Mouse (Mus musculus) neural tube, embryonic 13.5 days (tissue): ENCODE measurements at regions not wholly inside any gene's neighbourhood (a gene's known extent, or its start where the extent isn't known, plus 50 kb on each side); places are given as distances from the start of the nearest gene placed in this dataset.
"Not testable (repeated sequence)": the region's sequence is repeated elsewhere in the genome, so short reads cannot be mapped to it uniquely, and the experiment has no call there.

Experiments
- ATAC-seq: fragments of 200-750 bp; cut with Nextera tagmentation; 2 replicates; pipeline ENCODE4 v1.8.0; 2017; ENCODE audit warnings: low read depth, mild to moderate bottlenecking, moderate TSS enrichment, moderate library complexity
- H3K27ac ChIP-seq: fragments of 300-500 bp; sonication (generic); replicated peaks from 2 replicates; pipeline ENCODE4 v1.5.1; 2015; ENCODE audit warnings: moderate library complexity, mild to moderate bottlenecking, inconsistent platforms
- H3K27me3 ChIP-seq: fragments of 300-500 bp; sonication (generic); 2 replicates; pipeline ENCODE4 v1.6.1; 2015; ENCODE audit warnings: mild to moderate bottlenecking, inconsistent platforms
- H3K36me3 ChIP-seq: fragments of 300-500 bp; sonication (generic); 2 replicates; pipeline ENCODE4 v1.6.1; 2015; ENCODE audit warnings: mild to moderate bottlenecking, inconsistent platforms
- H3K4me1 ChIP-seq: fragments of 300-500 bp; sonication (generic); replicated peaks from 2 replicates; pipeline ENCODE4 v1.6.1; 2015; ENCODE audit warnings: inconsistent platforms
- H3K4me2 ChIP-seq: fragments of 300-500 bp; sonication (generic); 2 replicates; pipeline ENCODE4 v1.6.1; 2015; ENCODE audit warnings: inconsistent platforms, mild to moderate bottlenecking, moderate library complexity
- H3K4me3 ChIP-seq: fragments of 300-500 bp; sonication (generic); 2 replicates; pipeline ENCODE4 v1.5.1; 2015; ENCODE audit warnings: mild to moderate bottlenecking, inconsistent platforms
- H3K9ac ChIP-seq: fragments of 300-500 bp; sonication (generic); 2 replicates; pipeline ENCODE4 v1.6.1; 2015; ENCODE audit warnings: moderate library complexity, mild to moderate bottlenecking, inconsistent platforms
- H3K9me3 ChIP-seq: fragments of 300-500 bp; sonication (generic); 2 replicates; pipeline ENCODE4 v1.6.1; 2016; ENCODE audit warnings: inconsistent platforms
- WGBS: fragments of 180-500 bp; shearing (Covaris S2); methylation state at CpG from one replicate; pipeline ENCODE4 v1.1.7; 2015; 5-methylcytosine and 5-hydroxymethylcytosine counted together

- H3K27ac ChIP-seq = no peak overlapping the region
Observed at GRCm38 (mm10) chr1:51590606-51591400, 112.6 kb upstream of the Nabp1 start.

GRCm38 (mm10) chr1:51584925-51585424 is 106.8 kb upstream of the Nabp1 start:
- no peak overlapping the region for H3K4me3 ChIP-seq
- no peaks in the 10 kb centered on the region for H3K9me3 ChIP-seq
- no peaks in the 10 kb centered on the region for H3K36me3 ChIP-seq
- H3K27ac ChIP-seq = no peak overlapping the region
- ATAC-seq = no peak
- no peak overlapping the region for H3K4me2 ChIP-seq
- H3K9ac ChIP-seq = no peak overlapping the region
- 51% methylated on average over 3 of the region's 3 CpGs for WGBS
- H3K4me1 ChIP-seq = no peaks in the 10 kb centered on the region
- no peaks in the 10 kb centered on the region for H3K27me3 ChIP-seq

More at GRCm38 (mm10) chr1:51590606-51591400, 112.6 kb upstream of the Nabp1 start:
- no peak overlapping the region for H3K4me3 ChIP-seq
- no peaks in the 10 kb centered on the region for H3K27me3 ChIP-seq
- H3K9me3 ChIP-seq = no peaks in the 10 kb centered on the region
- ATAC-seq = no peak
- 71% methylated on average over 9 of the region's 9 CpGs for WGBS
- no peak overlapping the region for H3K4me2 ChIP-seq
- no peaks in the 10 kb centered on the region for H3K36me3 ChIP-seq
- H3K4me1 ChIP-seq = no peaks in the 10 kb centered on the region
- no peak overlapping the region for H3K9ac ChIP-seq

- H3K4me1 ChIP-seq = no peaks in the 10 kb centered on the region
Observed at GRCm38 (mm10) chr1:51583871-51584270, 105.6 kb upstream of the Nabp1 start.

GRCm38 (mm10) chr1:51580074-51580473 is 101.8 kb upstream of the Nabp1 start:
- no peaks in the 10 kb centered on the region for H3K9me3 ChIP-seq
- ATAC-seq = no peak
- WGBS = 40% methylated on average over 7 of the region's 7 CpGs
- no peaks in the 10 kb centered on the region for H3K36me3 ChIP-seq
- H3K4me3 ChIP-seq = no peak overlapping the region
- H3K4me2 ChIP-seq = no peak overlapping the region
- no peaks in the 10 kb centered on the region for H3K27me3 ChIP-seq
- no peaks in the 10 kb centered on the region for H3K4me1 ChIP-seq
- no peak overlapping the region for H3K9ac ChIP-seq
- H3K27ac ChIP-seq = no peak overlapping the region

More at GRCm38 (mm10) chr1:51583871-51584270, 105.6 kb upstream of the Nabp1 start:
- H3K36me3 ChIP-seq = no peaks in the 10 kb centered on the region
- H3K27me3 ChIP-seq = no peaks in the 10 kb centered on the region
- H3K9me3 ChIP-seq = no peaks in the 10 kb centered on the region
- WGBS = 92% methylated on average over 4 of the region's 4 CpGs
- H3K27ac ChIP-seq = no peak overlapping the region
- no peak for ATAC-seq
- H3K4me3 ChIP-seq = no peak overlapping the region
- H3K4me2 ChIP-seq = no peak overlapping the region
- H3K9ac ChIP-seq = no peak overlapping the region

- 98% methylated on average over 2 of the region's 2 CpGs for WGBS
- Histone ChIP-seq H3K4me1 (no peaks in the 10 kb centered on the region), H3K27me3 (no peaks in the 10 kb centered on the region), H3K4me2 (no peak overlapping the region), H3K9me3 (no peaks in the 10 kb centered on the region), H3K36me3 (no peaks in the 10 kb centered on the region), H3K4me3 (no peak overlapping the region), H3K27ac (no peak overlapping the region), H3K9ac (no peak overlapping the region)
- no peak for ATAC-seq
Observed at GRCm38 (mm10) chr1:51577701-51578100, 99.5 kb upstream of the Nabp1 start.

GRCm38 (mm10) chr1:51572314-51573078 is 94.3 kb upstream of the Nabp1 start:
- H3K4me2 ChIP-seq = no peak overlapping the region

GRCm38 (mm10) chr1:51569625-51570024 is 91.4 kb upstream of the Nabp1 start:
- Histone ChIP-seq H3K4me3 (no peak overlapping the region), H3K27me3 (no peaks in the 10 kb centered on the region), H3K27ac (no peak overlapping the region), H3K4me1 (no peaks in the 10 kb centered on the region), H3K4me2 (no peak overlapping the region), H3K9me3 (peaks cover 4% of the 10 kb centered on the region; the same call in 1 of the 2 replicates), H3K9ac (no peak overlapping the region), H3K36me3 (no peaks in the 10 kb centered on the region)
- ATAC-seq = no peak
- 93% methylated on average over 4 of the region's 4 CpGs for WGBS

More at GRCm38 (mm10) chr1:51572314-51573078, 94.3 kb upstream of the Nabp1 start:
- Histone ChIP-seq H3K9ac (no peak overlapping the region), H3K4me3 (no peak overlapping the region), H3K4me1 (no peaks in the 10 kb centered on the region), H3K27me3 (no peaks in the 10 kb centered on the region), H3K9me3 (peaks cover 4% of the 10 kb centered on the region; the same call in 1 of the 2 replicates), H3K36me3 (no peaks in the 10 kb centered on the region), H3K27ac (no peak overlapping the region)
- WGBS = 84% methylated on average over 8 of the region's 8 CpGs
- no peak for ATAC-seq

- no peak overlapping the region for H3K4me2 ChIP-seq
- ATAC-seq = no peak
- no peak overlapping the region for H3K9ac ChIP-seq
- H3K27ac ChIP-seq = no peak overlapping the region
- no peaks in the 10 kb centered on the region for H3K27me3 ChIP-seq
- WGBS = 82% methylated on average over 7 of the region's 7 CpGs
- H3K4me3 ChIP-seq = no peak overlapping the region
- H3K36me3 ChIP-seq = no peaks in the 10 kb centered on the region
- peaks cover 4% of the 10 kb centered on the region; the same call in 1 of the 2 replicates for H3K9me3 ChIP-seq
- H3K4me1 ChIP-seq = no peaks in the 10 kb centered on the region
Observed at GRCm38 (mm10) chr1:51566170-51566649, 88.0 kb upstream of the Nabp1 start.

GRCm38 (mm10) chr1:51556616-51557015 is 78.4 kb upstream of the Nabp1 start:
- H3K27me3 ChIP-seq, H3K27ac ChIP-seq, H3K36me3 ChIP-seq, H3K4me1 ChIP-seq, H3K9ac ChIP-seq, H3K9me3 ChIP-seq, H3K4me2 ChIP-seq, ATAC-seq, H3K4me3 ChIP-seq: not testable (repeated sequence)
- 97% methylated on average over 4 of the region's 4 CpGs for WGBS

- ATAC-seq = no peak
- Histone ChIP-seq H3K27me3 (no peaks in the 10 kb centered on the region), H3K4me1 (no peaks in the 10 kb centered on the region), H3K9me3 (no peaks in the 10 kb centered on the region), H3K4me2 (no peak overlapping the region), H3K4me3 (no peak overlapping the region), H3K27ac (no peak overlapping the region), H3K9ac (no peak overlapping the region), H3K36me3 (no peaks in the 10 kb centered on the region)
- WGBS = 77% methylated on average over 6 of the region's 6 CpGs
Observed at GRCm38 (mm10) chr1:51553738-51554137, 75.5 kb upstream of the Nabp1 start.

- Histone ChIP-seq H3K4me3 (no peak overlapping the region), H3K9me3 (no peaks in the 10 kb centered on the region), H3K4me2 (no peak overlapping the region), H3K4me1 (no peaks in the 10 kb centered on the region), H3K36me3 (no peaks in the 10 kb centered on the region), H3K9ac (no peak overlapping the region), H3K27me3 (no peaks in the 10 kb centered on the region), H3K27ac (no peak overlapping the region)
- no peak for ATAC-seq
- 58% methylated on average over 5 of the region's 5 CpGs for WGBS
Observed at GRCm38 (mm10) chr1:51551624-51552023, 73.4 kb upstream of the Nabp1 start.

- no peaks in the 10 kb centered on the region for H3K27me3 ChIP-seq
- H3K27ac ChIP-seq = no peak overlapping the region
- H3K36me3 ChIP-seq = no peaks in the 10 kb centered on the region
- no peaks in the 10 kb centered on the region for H3K4me1 ChIP-seq
- WGBS = 94% methylated on average over 5 of the region's 5 CpGs
- H3K9me3 ChIP-seq = no peaks in the 10 kb centered on the region
- no peak overlapping the region for H3K4me3 ChIP-seq
- ATAC-seq = no peak
- no peak overlapping the region for H3K9ac ChIP-seq
- no peak overlapping the region for H3K4me2 ChIP-seq
Observed at GRCm38 (mm10) chr1:51542801-51543200, 64.6 kb upstream of the Nabp1 start.
